Mouse (Mus musculus) hematopoietic stem cell, adult 5-6 weeks (primary cell): ENCODE data around the gene Dusp14. TPM values are rescaled to one million over a fixed set of nuclear protein-coding genes. Genes with fewer than 3 reads are reported as not detected.

Experiments
- ATAC-seq, 2 experiments: fragments of 125-278 bp in 1 of 2; replicated peaks in 1 of 2; 2 replicates each; pipeline ENCODE4 v1.8.0; 2016 to 2017; ENCODE audit warnings: inconsistent platforms in 2 of 2, mild to moderate bottlenecking in 2 of 2, moderate number of reproducible peaks in 2 of 2, low read depth in 1 of 2, moderate TSS enrichment in 1 of 2; ENCODE audit not compliant: low FRiP score in 2 of 2, poor library complexity in 2 of 2, severe bottlenecking in 2 of 2, insufficient read depth in 1 of 2, low TSS enrichment in 1 of 2
- total RNA-seq: library from RNA; stranded (forward); fragments of 172-1452, 232-1000 nt; gene quantifications from 2 replicates; pipeline ENCODE4 v1.2.3, GENCODE M21; 2017

The Dusp14 gene
- total RNA-seq, 1 experiment from 2014 or later, result 1.0 TPM

DNA sequence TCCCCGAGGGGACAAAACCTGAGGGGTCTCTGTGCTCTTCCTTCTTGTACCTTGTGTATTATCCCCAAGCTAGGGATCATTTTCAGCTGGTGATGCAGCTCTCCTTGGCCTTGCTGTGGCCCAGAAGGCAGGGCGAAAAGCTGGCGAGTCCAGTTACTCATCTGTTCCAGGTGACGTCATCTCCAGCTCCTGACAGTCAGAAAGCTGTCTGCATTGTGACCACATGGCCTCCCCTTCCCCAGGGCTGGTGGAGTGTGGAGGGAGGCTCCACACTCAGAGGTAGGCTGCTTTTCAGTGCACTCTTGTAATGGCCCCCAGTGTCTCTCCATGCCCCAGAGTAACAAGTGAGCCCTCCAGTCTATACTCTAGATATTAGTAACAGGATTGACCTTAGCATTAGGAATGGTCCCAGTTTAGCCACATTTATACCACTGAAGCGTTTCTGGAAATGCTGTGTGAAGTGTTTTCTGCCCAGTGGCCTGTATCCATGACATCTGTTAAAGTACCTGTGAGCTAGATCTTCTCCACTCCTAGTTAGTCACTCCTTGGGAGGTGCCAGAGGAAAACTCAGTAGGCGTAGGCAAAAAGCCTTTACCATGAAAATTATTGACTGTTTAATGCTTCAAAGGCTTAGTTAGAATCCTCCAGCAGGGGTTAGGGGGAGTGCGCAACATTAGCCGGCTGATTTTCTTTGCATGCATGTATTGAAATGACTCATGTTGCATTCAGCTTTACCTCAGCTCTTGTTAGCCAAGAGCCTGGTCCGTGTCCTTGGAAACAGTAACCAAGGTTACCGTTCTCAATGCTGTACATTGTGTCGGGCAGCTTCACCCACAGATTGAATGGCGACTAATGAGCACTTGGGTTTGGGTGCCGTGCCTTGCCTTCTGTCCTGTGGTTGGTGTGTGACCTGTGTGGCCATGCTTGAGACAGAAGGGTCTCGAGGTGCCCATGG is 26.0 kb downstream of the Dusp14 start:
- no peak for ATAC-seq

DNA sequence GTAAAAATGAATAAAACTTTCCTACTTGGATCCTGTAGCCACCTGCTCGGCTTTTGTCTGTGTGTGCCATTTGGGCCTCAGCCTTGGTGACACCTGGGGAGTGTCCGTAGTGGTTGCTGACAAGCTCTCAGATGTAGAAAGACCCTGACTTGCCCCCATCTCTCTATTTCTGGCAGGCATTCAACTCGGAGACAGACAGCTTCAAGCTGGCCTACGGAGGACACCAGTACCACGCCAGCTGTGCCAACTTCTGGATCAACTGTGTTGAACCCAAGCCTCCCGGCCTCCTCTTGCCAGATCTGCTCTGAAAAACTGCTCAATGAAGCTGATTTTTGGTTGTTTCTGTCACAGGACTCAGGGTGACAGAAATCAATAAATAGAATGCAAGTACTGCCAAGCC is 28.4 kb downstream of the Dusp14 start:
- no peak for ATAC-seq

DNA sequence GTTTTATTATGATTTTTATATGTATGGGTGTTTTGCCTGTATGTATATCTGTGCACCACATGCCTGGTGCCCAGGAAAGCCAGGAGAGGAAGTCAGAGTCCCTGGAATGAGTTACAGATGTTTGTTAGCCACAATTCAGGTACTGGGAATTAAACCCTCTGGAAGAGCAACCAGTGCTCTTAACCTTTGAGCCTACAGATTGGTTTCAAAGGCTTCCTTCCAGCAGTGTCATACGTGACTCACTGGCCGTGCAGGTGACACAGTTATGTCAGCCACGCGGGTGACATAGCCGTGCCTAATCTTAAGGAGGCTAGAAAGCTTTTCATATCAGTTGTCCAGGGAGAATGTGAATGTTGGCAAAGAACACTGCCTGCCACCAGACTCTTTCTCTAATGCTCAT is 35.4 kb downstream of the Dusp14 start:
- ATAC-seq, result no peak

DNA sequence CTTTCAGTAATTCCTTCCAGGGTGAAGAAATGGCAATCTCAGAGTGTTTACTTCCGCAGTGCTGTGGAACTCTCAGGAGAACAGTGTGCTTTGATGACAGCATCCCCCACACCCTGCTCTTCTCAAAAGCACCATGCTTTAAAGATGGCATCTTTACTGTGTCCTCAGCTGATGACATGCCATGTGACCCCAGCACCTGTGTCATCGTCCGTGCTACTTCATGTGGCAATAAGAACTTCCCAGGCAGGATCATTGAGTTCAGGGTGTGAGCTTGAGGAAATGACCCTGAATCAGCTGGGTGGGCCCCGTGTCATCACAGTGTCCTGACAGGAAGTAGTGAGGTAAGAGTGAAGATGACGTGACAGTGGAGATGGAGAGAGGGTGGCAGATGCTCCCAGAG is 36.5 kb downstream of the Dusp14 start:
- ATAC-seq, result no peak; a peak in 1 of 4 replicates

DNA sequence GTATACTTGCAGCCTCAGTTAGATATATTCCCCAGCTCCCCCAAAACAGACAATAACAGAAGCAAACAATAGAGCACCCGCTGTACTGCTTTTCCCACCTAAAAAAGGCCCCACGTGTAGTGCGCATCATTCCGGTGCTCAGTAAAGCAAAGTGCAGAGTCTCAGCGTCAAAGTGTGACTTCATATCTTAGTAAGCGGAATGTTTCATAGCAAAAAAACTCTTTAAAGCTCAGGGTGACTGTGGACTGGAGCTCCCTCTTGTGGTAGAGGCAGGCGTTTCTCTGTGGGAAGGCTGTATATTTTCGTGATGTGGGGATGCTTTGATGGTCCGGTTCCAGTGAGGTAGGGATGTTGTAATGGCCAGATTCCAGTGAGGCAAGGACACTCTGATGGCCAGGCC is 37.1 kb downstream of the Dusp14 start:
- peak in 1 of 2 experiments; percentile 29; a peak in 1 of 4 replicates for ATAC-seq

DNA sequence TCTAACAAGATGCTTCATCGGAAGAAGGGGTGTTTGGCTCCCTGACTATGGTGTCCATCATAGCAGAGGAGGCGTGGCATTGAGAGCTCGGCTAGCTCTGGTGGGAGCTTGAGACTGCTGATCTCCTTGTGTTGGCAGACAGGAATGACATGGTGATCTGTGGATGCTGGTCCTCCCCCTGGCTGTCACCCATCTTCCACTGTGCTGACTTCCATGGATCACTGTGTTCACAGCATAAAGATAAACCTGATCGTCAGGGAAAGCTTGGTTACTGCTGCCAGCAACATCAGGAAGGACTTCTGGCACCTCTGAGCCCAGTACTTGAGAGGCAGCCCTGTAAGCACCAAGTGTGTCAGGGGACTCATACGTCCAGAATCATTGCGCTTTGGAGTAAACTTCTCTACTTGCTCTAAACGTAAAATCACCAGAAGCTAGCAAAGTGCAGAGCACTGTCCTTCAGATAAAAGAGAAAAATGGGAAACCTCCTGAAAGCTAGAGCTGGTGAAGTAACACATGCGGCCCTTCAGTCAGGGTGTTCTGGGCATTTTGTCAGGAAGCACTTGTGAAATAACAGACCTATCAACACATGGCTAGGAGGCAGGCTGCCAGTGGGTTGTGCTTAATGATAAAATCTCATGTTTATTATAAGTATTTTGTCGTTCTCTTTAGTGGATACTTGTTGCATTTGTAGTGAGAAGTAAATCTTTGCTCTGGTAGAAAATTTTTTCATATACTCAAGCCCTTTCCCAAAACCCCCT is 40.6 kb downstream of the Dusp14 start:
- no peak for ATAC-seq

DNA sequence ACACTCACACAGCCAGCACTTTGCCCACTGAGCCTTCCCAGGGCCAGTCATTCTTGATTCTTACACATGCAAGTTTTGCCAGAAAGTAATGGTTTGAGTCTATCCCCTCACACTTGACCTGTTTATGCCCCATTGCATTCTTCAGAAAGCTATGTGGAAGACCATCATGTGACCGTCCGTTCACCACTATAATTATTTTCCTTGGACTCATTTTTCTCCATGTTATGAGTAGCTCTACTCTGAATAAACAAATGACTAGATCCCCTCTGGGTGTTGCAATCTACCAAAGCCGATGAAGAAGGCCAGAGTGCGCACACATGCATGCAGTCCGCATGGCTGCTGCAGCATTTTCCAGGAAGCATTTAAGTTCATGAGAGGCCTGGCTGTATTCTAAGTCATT is 41.8 kb downstream of the Dusp14 start:
- ATAC-seq, result no peak

DNA sequence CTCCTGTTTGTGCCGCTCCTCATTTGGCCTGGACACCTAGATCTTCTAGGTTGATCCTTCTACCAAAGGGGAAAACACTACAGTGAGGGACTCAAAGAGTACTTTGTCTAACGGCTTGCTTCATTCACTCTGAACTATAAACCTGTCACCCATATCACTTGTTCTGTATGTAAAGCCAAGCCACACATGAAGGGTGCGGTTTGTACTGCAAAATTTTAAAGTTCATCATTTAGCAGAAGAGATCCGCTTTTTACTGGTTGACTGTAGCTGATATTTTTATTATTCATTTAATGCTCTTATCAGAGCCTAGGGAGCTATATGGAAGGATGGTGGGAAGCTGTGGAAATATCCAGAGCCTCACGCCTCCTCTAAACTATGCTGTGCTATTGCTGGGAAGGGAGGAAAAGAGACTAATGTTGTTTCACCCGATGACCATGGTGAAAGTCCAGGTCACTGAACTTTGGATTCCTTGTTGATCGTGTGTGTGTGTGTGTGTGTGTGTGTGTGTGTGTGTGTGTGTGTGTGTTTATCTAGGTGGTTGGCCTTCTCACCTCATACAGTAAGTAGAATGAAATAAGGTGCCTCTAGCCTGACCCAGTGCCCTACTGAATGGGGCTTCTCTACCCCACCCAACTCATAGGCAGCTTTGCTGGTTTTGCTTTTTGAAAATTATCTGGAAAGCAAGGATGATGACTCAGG is 52.1 kb downstream of the Dusp14 start:
- no peak for ATAC-seq

DNA sequence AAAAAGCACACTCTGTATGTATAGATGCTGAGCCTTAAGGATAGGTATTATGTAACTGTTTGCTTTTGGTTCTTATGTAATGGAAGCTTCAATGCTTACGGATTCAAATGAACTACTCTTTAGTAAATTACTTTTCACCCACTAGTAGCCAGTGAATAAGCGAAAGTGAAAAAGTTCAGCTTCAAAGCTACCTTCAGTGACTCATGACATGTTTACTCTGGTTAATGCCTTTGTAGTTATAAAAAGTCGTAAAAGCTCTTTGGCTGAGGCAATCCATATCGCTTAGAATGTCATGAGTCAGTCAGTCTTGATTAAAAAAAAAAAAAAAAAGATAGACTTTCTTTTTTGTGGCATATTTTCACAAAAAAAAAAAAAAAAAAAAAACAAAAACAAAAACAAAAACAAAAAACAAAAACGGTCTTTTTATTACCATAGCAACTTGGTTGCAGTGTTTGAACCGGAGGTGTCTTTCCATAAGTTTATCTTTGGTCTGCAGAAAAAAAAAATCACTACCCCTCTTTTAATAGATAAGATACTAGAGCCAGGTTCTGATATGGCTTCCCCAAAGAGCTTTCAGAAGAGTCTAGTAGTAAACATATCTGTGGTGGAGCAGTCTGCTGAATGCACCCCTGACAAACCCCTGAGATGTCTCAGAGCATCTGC is 52.8 kb downstream of the Dusp14 start:
- no peak for ATAC-seq

DNA sequence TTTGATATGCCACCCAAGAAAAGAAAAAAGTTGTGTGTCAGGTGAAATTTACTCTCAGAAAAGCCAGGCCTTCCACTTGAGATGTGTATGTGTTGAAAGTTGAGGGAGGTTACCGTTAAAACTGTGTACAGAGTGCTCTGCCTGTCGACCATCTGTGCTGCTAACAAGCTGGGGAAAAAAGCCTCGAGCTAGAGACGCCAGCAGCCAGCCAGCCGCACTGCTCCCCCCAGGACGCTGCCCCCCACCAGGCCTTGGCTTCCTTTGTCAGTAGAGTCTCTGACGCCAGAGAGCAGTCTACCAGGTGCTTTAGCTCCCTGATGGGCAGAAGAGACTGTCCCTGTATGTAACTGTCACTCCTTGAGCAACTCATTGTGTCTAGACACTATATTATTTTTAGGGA is 56.0 kb downstream of the Dusp14 start:
- ATAC-seq, result no peak

DNA sequence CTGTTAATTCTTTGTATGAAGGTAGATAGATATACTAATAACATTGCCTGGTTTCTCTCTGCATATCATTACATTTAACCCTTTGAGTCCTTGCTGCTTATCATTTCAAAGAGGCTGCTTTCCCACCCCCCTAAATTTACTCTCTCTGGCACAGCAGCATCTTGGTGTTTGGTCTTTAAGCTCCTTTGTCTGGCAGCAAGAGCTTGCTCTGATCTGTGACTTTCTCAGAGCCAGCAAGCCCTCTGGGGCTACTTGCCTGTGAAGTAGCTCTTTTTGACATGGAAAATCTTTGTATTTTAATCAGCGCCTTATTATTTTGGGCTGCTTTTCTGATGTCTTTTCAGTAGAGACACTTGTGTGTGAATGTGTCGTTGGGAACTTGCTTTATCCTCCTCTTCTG is 57.5 kb downstream of the Dusp14 start:
- no peak for ATAC-seq

DNA sequence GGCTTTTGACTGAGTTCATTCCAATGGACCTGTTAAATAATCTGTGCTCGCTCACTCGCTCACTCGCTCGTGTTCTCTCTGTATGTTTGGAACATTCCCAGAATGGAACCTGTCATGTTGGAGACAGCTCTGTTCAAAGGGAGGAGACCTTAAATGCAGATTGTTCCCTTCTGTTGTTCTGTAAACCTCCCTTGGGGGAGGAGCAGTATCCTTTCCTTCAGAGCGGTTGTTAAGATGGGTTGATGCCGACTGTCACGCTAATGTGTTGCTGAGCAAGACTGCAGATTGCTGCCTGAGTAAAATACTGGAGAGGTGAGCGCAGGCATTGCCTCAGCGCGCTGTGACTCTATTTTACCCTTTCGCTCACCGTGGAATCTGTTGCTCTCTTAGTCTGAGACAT is 58.0 kb downstream of the Dusp14 start:
- ATAC-seq, result no peak

DNA sequence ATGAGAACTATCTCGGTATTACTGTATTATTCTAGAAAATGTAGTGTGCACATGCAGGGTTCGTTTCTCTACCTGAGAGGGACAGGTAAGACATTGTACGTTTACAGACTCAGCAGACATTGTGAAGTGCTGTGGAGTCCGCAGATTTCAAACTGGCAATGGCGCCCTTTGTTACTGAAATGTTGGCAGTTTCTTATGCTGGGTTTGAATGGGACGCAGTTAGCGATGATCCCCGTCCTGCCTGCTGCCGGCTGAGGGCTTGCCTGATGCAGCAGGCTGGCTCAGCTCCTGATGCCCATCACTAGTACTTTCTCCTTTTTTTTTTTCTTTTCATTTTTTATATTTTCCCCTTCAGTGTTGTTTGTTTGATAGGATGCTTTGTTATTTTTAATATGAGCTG is 58.6 kb downstream of the Dusp14 start:
- no peak for ATAC-seq

DNA sequence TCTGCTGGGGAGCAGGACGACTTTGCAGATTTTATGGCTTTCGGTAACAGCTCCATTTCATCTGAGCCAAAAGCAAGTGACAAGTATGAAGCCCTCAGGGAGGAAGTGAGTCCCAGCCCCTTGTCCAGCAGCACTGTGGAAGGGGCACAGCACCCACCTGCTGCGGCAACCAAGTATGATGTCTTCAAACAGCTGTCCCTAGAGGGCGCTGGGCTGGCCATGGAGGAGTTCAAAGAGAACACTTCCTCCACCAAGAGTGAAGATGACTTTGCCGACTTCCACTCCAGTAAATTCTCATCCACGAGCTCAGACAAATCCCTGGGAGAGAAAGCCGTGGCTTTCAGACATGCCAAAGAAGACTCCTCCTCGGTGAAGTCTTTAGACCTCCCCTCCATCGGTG is 60.1 kb downstream of the Dusp14 start:
- no peak for ATAC-seq

DNA sequence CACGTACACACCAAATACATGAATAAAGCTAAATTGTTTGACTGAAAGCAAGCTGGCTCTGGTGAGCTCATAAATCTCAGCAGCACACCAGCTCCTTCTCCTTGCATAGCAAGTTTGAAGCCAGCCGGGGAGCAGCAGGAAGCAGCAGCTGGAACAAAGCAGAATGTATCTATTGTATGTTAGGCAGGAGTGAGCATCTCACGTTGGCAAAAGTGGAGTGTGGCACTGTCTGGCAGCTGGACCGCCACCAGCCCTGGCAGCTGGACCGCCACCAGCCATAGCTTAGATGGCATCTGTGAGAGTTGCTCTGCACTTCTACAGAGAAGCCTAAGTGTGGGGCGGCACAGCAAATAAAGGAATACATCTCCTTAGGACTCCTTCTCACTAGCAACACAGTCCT is 65.1 kb downstream of the Dusp14 start:
- ATAC-seq, result no peak

DNA sequence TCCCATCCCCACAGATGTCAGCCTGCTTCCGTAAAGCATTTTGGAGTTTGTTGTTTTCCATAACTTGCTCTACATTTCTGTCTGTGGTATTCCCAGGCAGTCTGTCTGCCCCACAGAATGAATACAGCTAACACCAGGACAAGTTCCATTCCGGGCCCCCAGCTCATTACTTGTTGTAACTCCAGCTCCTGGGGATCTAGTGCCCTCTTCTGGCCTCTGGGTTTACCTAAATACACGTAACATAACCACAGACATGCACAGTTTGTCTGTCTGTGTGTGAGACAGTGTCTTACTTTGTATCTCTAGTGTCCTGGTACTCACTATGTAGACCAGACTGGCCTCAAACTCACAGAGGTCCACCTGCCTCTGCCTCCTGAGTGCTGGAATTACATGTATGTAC is 67.8 kb downstream of the Dusp14 start:
- no peak for ATAC-seq

DNA sequence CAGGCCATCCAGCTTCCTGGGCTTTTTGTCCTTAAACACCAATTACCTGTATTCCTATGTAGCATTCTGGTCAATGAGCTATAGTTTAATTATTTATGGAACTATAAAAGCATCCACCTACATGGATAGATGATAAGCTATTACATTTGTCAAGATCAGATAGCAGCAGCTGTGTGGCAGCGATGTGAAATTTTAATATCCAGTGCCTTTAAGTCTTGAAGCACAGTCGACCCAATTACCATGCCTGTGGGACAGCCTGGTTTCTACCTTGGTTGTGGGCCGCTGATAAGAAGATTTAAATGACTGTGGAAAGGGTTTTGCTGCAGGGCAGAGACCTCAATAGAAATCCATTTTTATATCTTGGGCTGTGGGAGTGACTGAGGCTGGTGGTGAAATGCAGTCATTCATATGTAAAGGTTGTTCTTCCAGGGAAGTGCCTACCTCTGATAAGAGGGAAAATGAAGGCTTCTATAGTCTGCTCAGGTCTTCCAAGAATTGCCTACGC is 69.6 kb downstream of the Dusp14 start:
- no peak for ATAC-seq
